Mouse (Mus musculus): ENCODE measurements around the gene Pdzph1. TPM values are rescaled to one million over a fixed set of nuclear protein-coding genes. Genes with fewer than 3 reads are reported as not detected.

The Pdzph1 gene
- polyA plus RNA-seq (2014; fragmentation: Nextera tagmentation; extraction: Ambion mirVana), result 8.3 and 12.6 TPM in 2 replicates

- Histone ChIP-seq H3K4me3 (ENCODE audit: low read depth, low read length) (no peak within 1 kb of the TSS), H3K27me3 (replicated peaks; ENCODE audit: control insufficient read depth, insufficient read depth, low read length) (no peaks in the 10 kb centered on the region), H3K9ac (ENCODE audit: low read length) (no peak within 1 kb of the TSS), H3K4me2 (ENCODE audit: low read length) (no peak within 1 kb of the TSS), H3K4me1 (ENCODE audit: control insufficient read depth, insufficient read depth, low read length) (no peaks in the 10 kb centered on the region), H3K27ac (ENCODE audit: low read depth, low read length) (no peak within 1 kb of the TSS), H3K9me3 (replicated peaks; ENCODE audit: control insufficient read depth, low read length) (no peaks in the 10 kb centered on the region), H3K36me3 (ENCODE audit: control insufficient read depth, insufficient read depth, low read length) (no peaks in the 10 kb centered on the region)
- ATAC-seq, result no peak
- WGBS, result 76% methylated on average over 6 of the region's 6 CpGs
- DNase-seq (ENCODE audit: low spot score), result no peak
Observed at GRCm38 (mm10) chr17:58991275-58991674, at the start of gene Pdzph1. Gene Pdzph1, minus strand, starts transcription at chr17:58991375.

GRCm38 (mm10) chr17:59039754-59040153, 48.6 kb upstream of the Pdzph1 start:
- 38% methylated on average over 5 of the region's 5 CpGs for WGBS
- Histone ChIP-seq H3K36me3 (ENCODE audit: control insufficient read depth, insufficient read depth, low read length) (no peaks in the 10 kb centered on the region), H3K27me3 (replicated peaks; ENCODE audit: control insufficient read depth, insufficient read depth, low read length) (no peaks in the 10 kb centered on the region), H3K9me3 (replicated peaks; ENCODE audit: control insufficient read depth, low read length) (no peaks in the 10 kb centered on the region), H3K27ac (ENCODE audit: low read depth, low read length) (no peak overlapping the region), H3K4me1 (ENCODE audit: control insufficient read depth, insufficient read depth, low read length) (no peaks in the 10 kb centered on the region), H3K4me2 (ENCODE audit: low read length) (no peak overlapping the region), H3K4me3 (ENCODE audit: low read depth, low read length) (no peak overlapping the region), H3K9ac (ENCODE audit: low read length) (no peak overlapping the region)
- DNase-seq (ENCODE audit: low spot score), result peak; percentile 81
- ATAC-seq, result peak; percentile 52; the same call in 1 of the 2 replicates

GRCm38 (mm10) chr17:59033445-59033844, 42.3 kb upstream of the Pdzph1 start:
- Histone ChIP-seq H3K9ac (ENCODE audit: low read length) (no peak overlapping the region), H3K4me1 (ENCODE audit: control insufficient read depth, insufficient read depth, low read length) (no peaks in the 10 kb centered on the region), H3K27ac (ENCODE audit: low read depth, low read length) (no peak overlapping the region), H3K36me3 (ENCODE audit: control insufficient read depth, insufficient read depth, low read length) (no peaks in the 10 kb centered on the region), H3K4me2 (ENCODE audit: low read length) (no peak overlapping the region), H3K9me3 (replicated peaks; ENCODE audit: control insufficient read depth, low read length) (no peaks in the 10 kb centered on the region), H3K4me3 (ENCODE audit: low read depth, low read length) (no peak overlapping the region), H3K27me3 (replicated peaks; ENCODE audit: control insufficient read depth, insufficient read depth, low read length) (no peaks in the 10 kb centered on the region)
- ATAC-seq (no peak), DNase-seq (ENCODE audit: low spot score) (no peak)
- 93% methylated on average over 3 of the region's 3 CpGs for WGBS

GRCm38 (mm10) chr17:59026336-59026735, 35.2 kb upstream of the Pdzph1 start:
- Histone ChIP-seq H3K9me3 (replicated peaks; ENCODE audit: control insufficient read depth, low read length) (no peaks in the 10 kb centered on the region), H3K27me3 (replicated peaks; ENCODE audit: control insufficient read depth, insufficient read depth, low read length) (no peaks in the 10 kb centered on the region), H3K4me3 (ENCODE audit: low read depth, low read length) (no peak overlapping the region), H3K9ac (ENCODE audit: low read length) (no peak overlapping the region), H3K36me3 (ENCODE audit: control insufficient read depth, insufficient read depth, low read length) (no peaks in the 10 kb centered on the region), H3K4me2 (ENCODE audit: low read length) (no peak overlapping the region), H3K27ac (ENCODE audit: low read depth, low read length) (no peak overlapping the region), H3K4me1 (ENCODE audit: control insufficient read depth, insufficient read depth, low read length) (no peaks in the 10 kb centered on the region; the same call in 1 of the 2 replicates)
- WGBS, result 65% methylated on average over 3 of the region's 3 CpGs
- ATAC-seq, result no peak
- no peak for DNase-seq (ENCODE audit: low spot score)

GRCm38 (mm10) chr17:59024502-59024901, 33.3 kb upstream of the Pdzph1 start:
- Histone ChIP-seq H3K4me2 (ENCODE audit: low read length) (no peak overlapping the region), H3K27me3 (replicated peaks; ENCODE audit: control insufficient read depth, insufficient read depth, low read length) (no peaks in the 10 kb centered on the region), H3K4me1 (ENCODE audit: control insufficient read depth, insufficient read depth, low read length) (no peaks in the 10 kb centered on the region; the same call in 1 of the 2 replicates), H3K9me3 (replicated peaks; ENCODE audit: control insufficient read depth, low read length) (no peaks in the 10 kb centered on the region), H3K27ac (ENCODE audit: low read depth, low read length) (no peak overlapping the region), H3K9ac (ENCODE audit: low read length) (no peak overlapping the region), H3K4me3 (ENCODE audit: low read depth, low read length) (no peak overlapping the region), H3K36me3 (ENCODE audit: control insufficient read depth, insufficient read depth, low read length) (no peaks in the 10 kb centered on the region)
- 12% methylated on average over 6 of the region's 6 CpGs for WGBS
- peak; percentile 17 for DNase-seq (ENCODE audit: low spot score)
- ATAC-seq, result 0 out of 2 replicates have a peak, but pooled peaks have one; percentile 44

GRCm38 (mm10) chr17:59023971-59024370, 32.8 kb upstream of the Pdzph1 start:
- 15% methylated on average over 5 of the region's 5 CpGs for WGBS
- Histone ChIP-seq H3K4me2 (ENCODE audit: low read length) (no peak overlapping the region), H3K27ac (ENCODE audit: low read depth, low read length) (no peak overlapping the region), H3K9ac (ENCODE audit: low read length) (no peak overlapping the region), H3K4me3 (ENCODE audit: low read depth, low read length) (no peak overlapping the region), H3K9me3 (replicated peaks; ENCODE audit: control insufficient read depth, low read length) (no peaks in the 10 kb centered on the region), H3K4me1 (ENCODE audit: control insufficient read depth, insufficient read depth, low read length) (no peaks in the 10 kb centered on the region; the same call in 1 of the 2 replicates), H3K36me3 (ENCODE audit: control insufficient read depth, insufficient read depth, low read length) (no peaks in the 10 kb centered on the region), H3K27me3 (replicated peaks; ENCODE audit: control insufficient read depth, insufficient read depth, low read length) (no peaks in the 10 kb centered on the region)
- ATAC-seq (peak; percentile 88), DNase-seq (ENCODE audit: low spot score) (peak; percentile 72)

GRCm38 (mm10) chr17:59018666-59019065, 27.5 kb upstream of the Pdzph1 start:
- Histone ChIP-seq H3K4me3 (ENCODE audit: low read depth, low read length) (no peak overlapping the region), H3K9me3 (replicated peaks; ENCODE audit: control insufficient read depth, low read length) (no peaks in the 10 kb centered on the region), H3K4me1 (ENCODE audit: control insufficient read depth, insufficient read depth, low read length) (no peaks in the 10 kb centered on the region), H3K9ac (ENCODE audit: low read length) (no peak overlapping the region), H3K27me3 (replicated peaks; ENCODE audit: control insufficient read depth, insufficient read depth, low read length) (no peaks in the 10 kb centered on the region), H3K4me2 (ENCODE audit: low read length) (no peak overlapping the region), H3K36me3 (ENCODE audit: control insufficient read depth, insufficient read depth, low read length) (no peaks in the 10 kb centered on the region), H3K27ac (ENCODE audit: low read depth, low read length) (no peak overlapping the region)
- ATAC-seq, result no peak
- 46% methylated on average over 4 of the region's 4 CpGs for WGBS
- DNase-seq (ENCODE audit: low spot score), result peak; percentile 51

- Histone ChIP-seq H3K27ac (ENCODE audit: low read depth, low read length) (no peak within 1 kb of the TSS; the same call in 1 of the 2 replicates), H3K4me3 (ENCODE audit: low read depth, low read length) (peak within 1 kb of the TSS; percentile 69), H3K9ac (ENCODE audit: low read length) (peak within 1 kb of the TSS; percentile 65), H3K36me3 (ENCODE audit: control insufficient read depth, insufficient read depth, low read length) (no peaks in the 10 kb centered on the region), H3K4me2 (ENCODE audit: low read length) (peak within 1 kb of the TSS; percentile 75), H3K27me3 (replicated peaks; ENCODE audit: control insufficient read depth, insufficient read depth, low read length) (no peaks in the 10 kb centered on the region), H3K9me3 (replicated peaks; ENCODE audit: control insufficient read depth, low read length) (no peaks in the 10 kb centered on the region), H3K4me1 (ENCODE audit: control insufficient read depth, insufficient read depth, low read length) (no peaks in the 10 kb centered on the region)
- ATAC-seq (peak; percentile 86), DNase-seq (ENCODE audit: low spot score) (peak; percentile 68)
- 0% methylated on average over 22 of the region's 22 CpGs for WGBS
Observed at GRCm38 (mm10) chr17:59013091-59013459, 21.9 kb upstream of the Pdzph1 start, which contains the start of gene Nudt12. Gene Nudt12, minus strand, starts transcription at chr17:59013372.

- Histone ChIP-seq H3K4me2 (ENCODE audit: low read length) (peak overlapping the region; percentile 75), H3K4me1 (ENCODE audit: control insufficient read depth, insufficient read depth, low read length) (no peaks in the 10 kb centered on the region), H3K36me3 (ENCODE audit: control insufficient read depth, insufficient read depth, low read length) (no peaks in the 10 kb centered on the region), H3K27me3 (replicated peaks; ENCODE audit: control insufficient read depth, insufficient read depth, low read length) (no peaks in the 10 kb centered on the region), H3K27ac (ENCODE audit: low read depth, low read length) (no peak overlapping the region; the same call in 1 of the 2 replicates), H3K9ac (ENCODE audit: low read length) (peak overlapping the region; percentile 65), H3K4me3 (ENCODE audit: low read depth, low read length) (peak overlapping the region; percentile 69), H3K9me3 (replicated peaks; ENCODE audit: control insufficient read depth, low read length) (no peaks in the 10 kb centered on the region)
- peak; percentile 85 for ATAC-seq
- 3% methylated on average over 15 of the region's 15 CpGs for WGBS
- peak; percentile 49 for DNase-seq (ENCODE audit: low spot score)
Observed at GRCm38 (mm10) chr17:59012421-59013090, 21.4 kb upstream of the Pdzph1 start.
